Mouse (Mus musculus): Measurements from ENCODE around the gene Gpatch2.

Gene Gpatch2

DNA sequence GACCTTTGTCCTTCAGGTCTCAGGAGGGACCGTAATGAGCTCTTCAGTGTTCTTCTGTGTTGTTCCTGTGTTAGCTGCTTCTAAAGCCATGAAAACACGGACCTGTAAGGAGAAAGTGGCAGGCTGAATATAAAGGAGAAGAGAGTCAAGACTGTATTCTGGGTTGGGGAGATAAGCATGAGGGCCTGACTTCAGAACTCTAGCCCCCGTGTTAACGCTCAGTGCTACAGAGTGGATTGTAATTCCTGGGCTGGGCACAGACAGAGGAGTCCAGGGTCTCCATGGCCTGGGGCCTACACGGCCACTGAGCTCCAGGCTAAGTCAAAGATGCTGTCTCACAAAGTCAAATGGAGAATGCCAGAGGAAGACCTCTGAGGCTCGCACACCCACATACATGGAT lies 132.3 kb downstream of the Gpatch2 start:
- in situ Hi-C loops (cut with MboI; ENCODE audit: low pct_unique_long_range_greater_than_20kb in 1 of 2, low sequenced_read_pairs in 2 of 2, unreplicated experiment in 1 of 2): no loop called here

DNA sequence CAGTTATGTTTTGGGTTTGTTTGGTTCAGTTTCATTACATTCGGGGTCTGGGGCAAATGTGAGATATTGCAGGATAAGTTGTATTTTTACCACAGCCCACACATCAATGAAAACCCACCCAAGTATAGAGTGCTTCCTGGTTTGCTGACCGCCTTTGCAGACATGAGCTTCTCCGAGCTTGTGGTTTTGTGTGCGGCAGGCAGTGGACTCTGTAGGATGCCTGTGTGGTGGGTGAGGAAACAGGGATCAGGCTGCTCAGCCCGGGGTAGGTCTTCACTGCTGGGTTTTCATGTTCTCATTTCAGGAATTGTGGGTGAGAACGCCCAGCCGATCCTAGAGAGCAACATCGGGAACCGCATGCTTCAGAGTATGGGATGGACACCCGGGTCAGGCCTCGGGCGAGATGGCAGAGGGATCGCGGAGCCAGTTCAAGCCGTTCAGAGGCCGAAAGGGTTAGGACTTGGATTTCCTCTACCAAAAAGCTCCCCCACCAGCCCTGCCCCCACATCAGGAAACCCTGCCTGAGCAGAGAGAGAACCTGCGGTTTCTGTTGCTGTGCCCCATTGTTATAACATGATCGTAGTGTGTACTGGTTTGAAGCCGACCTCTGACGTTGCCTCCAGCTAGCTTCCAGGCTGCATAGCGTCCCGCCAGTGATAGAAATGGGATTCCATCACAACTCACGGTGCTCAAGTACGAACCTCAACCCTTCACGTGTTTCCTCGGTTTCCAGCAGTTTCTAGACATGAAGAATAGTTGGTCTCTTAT lies 132.9 kb downstream of the Gpatch2 start:
- in situ Hi-C loops (cut with MboI; ENCODE audit: low pct_unique_long_range_greater_than_20kb in 1 of 2, low sequenced_read_pairs in 2 of 2, unreplicated experiment in 1 of 2): no loop called here

DNA sequence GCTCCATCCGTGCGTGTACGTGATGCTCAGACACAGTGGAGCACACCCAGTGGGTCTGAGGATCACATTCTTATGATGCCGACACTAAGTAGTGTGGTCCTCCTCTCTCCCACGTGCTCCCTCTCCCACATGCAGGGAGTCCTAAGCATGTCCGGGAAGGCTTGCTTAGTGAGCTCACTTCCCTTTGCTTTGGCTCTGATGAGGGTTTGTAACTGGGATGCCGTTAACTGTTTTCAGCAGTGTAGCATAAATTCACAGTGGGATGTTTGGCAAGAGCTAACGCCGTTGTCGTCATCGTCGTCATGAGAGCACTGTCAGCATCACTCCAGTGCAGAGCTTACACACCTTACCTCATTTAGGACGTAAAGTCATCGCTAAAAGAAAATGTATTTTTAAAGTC lies 133.6 kb downstream of the Gpatch2 start:
- in situ Hi-C loops (cut with MboI; ENCODE audit: low pct_unique_long_range_greater_than_20kb in 1 of 2, low sequenced_read_pairs in 2 of 2, unreplicated experiment in 1 of 2): no loop called here

DNA sequence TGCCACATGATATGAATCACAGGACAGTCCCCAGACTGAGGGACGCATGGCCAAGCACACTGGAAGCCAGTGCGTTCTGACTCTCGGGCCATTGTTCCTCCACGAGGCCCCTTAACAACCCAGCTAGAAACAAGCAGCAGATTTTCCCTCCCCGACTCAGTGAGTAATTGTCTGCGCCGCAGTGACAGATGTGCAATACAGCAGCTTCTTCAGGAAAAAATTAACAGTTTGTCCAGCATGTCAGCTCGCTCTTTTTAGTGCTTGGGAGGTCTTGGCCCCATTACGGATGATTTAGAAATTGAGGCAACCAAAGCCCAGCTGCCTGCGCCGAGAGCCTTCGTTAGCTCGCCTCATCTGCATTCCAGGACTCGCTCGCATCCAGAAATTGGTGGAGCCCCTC lies 140.9 kb downstream of the Gpatch2 start:
- in situ Hi-C loops (cut with MboI; ENCODE audit: low pct_unique_long_range_greater_than_20kb in 1 of 2, low sequenced_read_pairs in 2 of 2, unreplicated experiment in 1 of 2): no loop called here

DNA sequence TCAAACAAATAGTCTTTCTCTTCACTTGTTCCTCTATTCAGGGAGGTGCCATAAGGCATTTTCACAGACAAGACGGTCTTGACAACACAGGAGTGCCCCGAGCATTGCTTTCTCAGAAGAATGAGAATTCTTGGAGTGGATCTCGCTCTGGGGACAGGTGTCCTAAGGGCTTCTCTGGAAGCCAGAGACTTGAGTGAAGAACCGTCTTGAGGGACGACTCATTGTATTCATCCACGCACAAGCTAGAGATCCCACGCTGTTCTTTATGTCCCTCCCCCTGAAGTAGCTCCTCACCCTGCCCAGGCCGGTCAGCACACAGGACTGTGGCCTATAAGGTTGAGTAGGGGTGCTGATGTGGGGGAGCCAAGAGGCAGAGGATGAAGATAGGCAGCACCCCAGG lies 141.6 kb downstream of the Gpatch2 start:
- in situ Hi-C loops (cut with MboI; ENCODE audit: low pct_unique_long_range_greater_than_20kb in 1 of 2, low sequenced_read_pairs in 2 of 2, unreplicated experiment in 1 of 2): no loop called here

DNA sequence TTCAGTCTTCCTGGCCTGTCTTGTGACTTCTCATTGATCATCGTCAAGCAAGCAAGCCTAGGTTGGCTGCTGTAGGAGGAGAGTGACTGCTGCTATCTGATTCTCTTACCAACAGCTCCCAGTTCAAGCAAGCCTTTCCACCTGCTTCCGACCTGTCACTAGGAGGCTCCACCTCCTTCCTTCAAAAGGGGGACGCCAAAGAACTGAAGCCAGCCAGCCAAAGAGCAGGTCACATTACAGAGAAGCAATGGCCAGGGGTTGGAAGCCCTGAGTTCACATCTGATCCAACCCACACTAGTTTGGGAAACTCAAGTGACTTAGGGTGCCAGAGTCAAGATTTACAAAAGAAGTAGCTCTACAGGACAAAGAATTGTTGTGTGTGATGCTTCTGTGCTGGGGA lies 144.9 kb downstream of the Gpatch2 start:
- in situ Hi-C loops (cut with MboI; ENCODE audit: low pct_unique_long_range_greater_than_20kb in 1 of 2, low sequenced_read_pairs in 2 of 2, unreplicated experiment in 1 of 2): no loop called here

DNA sequence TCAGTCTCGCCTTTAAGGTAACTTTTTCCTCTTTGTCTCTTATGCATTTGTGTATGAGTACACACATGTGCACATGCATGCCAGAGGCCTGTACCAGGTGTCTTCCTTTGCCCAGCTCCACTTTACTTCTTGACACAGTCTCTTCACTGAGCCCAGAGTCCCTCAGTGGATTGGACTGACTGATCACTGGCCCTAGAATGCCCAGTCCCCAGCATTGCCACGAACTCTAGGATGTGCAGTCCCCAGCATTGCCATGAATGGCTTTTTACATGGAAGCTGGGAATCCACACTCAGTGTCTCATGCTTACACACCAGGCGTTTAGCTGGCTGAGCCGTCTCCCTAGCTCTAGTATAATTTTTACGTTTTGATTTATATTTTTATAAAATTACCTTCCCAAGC lies 147.2 kb downstream of the Gpatch2 start:
- in situ Hi-C loops (cut with MboI; ENCODE audit: low pct_unique_long_range_greater_than_20kb in 1 of 2, low sequenced_read_pairs in 2 of 2, unreplicated experiment in 1 of 2): no loop called here

DNA sequence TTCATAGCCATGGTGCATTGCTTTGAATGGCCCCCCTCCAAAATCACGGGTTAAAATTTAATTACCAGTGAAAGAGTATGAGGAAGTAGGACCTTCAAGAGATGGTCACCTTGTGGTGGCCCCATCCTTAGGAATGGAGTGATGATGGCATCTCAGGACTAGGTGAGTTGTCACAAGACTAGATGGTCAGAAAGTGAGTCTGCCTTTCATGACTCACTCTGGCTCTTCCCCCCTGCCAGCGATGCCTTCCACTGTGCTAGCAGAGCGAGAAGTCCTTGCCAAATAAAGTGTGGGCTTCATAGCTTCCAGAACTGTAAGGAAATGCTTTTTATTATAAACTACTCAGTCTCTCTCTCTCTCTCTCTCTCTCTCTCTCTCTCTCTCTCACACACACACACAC lies 150.1 kb downstream of the Gpatch2 start:
- in situ Hi-C loops (cut with MboI; ENCODE audit: low pct_unique_long_range_greater_than_20kb in 1 of 2, low sequenced_read_pairs in 2 of 2, unreplicated experiment in 1 of 2): no loop called here

DNA sequence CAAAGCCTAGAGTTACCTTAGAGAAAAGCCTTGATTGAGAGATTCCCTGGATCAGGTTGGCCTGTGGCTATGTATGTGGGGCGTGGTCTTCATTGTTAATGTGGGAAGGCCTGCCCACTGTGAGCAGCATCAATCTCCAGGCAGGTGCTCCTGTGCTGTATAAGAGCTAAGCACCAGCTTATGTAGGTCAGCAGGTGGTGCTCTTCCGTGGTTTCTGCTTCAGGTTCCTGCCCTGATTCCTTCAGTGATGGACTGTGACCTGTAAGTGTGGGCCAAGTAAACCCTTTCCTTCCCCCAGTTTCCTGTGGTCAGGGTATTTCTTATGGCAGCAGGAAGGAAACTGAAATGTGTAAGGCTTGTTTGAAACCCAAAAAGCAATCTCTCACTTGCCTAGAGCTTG lies 151.5 kb downstream of the Gpatch2 start:
- in situ Hi-C loops (cut with MboI; ENCODE audit: low pct_unique_long_range_greater_than_20kb in 1 of 2, low sequenced_read_pairs in 2 of 2, unreplicated experiment in 1 of 2): no loop called here

DNA sequence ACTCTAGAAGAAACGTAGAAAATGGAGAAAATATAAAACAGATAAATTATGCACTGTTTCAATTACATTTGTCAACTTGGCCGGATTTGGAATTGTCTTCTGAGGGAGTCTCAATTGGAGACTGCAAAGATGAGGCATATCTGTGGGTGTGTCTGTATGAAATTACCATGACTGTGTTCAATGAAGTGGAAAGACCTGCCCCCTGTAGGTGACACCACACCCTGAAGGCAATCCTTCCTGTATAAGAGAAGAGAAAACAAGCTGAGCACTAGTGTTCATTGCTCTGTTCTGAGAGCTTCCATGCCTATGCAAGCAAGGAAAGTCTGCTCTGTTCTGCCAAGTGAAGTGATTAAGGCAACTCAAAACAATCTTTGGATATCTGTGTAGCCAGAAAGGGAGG lies 153.7 kb downstream of the Gpatch2 start:
- in situ Hi-C loops (cut with MboI; ENCODE audit: low pct_unique_long_range_greater_than_20kb in 1 of 2, low sequenced_read_pairs in 2 of 2, unreplicated experiment in 1 of 2): no loop called here

DNA sequence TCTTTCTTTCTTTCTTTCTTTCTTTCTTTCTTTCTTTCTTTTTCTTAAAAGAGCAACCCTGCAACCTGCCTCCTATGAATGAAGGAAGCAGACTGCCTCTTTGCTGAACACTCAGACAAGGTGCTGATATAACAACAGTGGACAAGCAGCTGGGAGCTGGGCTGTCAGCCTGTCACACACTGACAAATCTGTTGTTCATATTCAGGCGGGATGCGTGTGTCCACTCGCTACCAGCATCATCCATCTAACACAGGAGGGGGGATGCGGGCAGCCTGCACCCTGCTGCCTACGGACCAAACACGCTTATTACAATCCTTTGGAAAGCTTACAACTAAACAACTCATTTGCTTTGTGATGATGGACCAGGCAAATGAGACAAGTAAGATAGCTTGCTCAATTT lies 158.2 kb downstream of the Gpatch2 start:
- in situ Hi-C loops (cut with MboI; ENCODE audit: low pct_unique_long_range_greater_than_20kb in 1 of 2, low sequenced_read_pairs in 2 of 2, unreplicated experiment in 1 of 2): no loop called here

DNA sequence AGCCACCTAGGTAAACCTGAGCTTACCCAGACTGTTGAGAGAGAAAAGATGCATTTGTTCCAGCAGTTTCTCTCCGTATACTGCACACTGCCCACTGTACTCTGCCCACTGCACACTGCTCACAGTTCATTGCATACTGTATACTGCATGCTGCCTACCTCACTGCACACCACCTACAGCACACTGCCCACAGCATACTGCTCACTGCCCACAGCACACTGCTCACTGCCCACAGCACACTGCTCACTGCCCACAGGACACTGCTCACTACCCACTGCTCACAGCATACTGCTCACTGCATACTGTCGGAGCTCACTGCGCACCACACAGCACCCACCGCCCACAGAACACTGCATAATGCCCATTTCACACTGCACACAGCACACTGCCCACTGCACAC lies 159.1 kb downstream of the Gpatch2 start:
- in situ Hi-C loops (cut with MboI; ENCODE audit: low pct_unique_long_range_greater_than_20kb in 1 of 2, low sequenced_read_pairs in 2 of 2, unreplicated experiment in 1 of 2): no loop called here

DNA sequence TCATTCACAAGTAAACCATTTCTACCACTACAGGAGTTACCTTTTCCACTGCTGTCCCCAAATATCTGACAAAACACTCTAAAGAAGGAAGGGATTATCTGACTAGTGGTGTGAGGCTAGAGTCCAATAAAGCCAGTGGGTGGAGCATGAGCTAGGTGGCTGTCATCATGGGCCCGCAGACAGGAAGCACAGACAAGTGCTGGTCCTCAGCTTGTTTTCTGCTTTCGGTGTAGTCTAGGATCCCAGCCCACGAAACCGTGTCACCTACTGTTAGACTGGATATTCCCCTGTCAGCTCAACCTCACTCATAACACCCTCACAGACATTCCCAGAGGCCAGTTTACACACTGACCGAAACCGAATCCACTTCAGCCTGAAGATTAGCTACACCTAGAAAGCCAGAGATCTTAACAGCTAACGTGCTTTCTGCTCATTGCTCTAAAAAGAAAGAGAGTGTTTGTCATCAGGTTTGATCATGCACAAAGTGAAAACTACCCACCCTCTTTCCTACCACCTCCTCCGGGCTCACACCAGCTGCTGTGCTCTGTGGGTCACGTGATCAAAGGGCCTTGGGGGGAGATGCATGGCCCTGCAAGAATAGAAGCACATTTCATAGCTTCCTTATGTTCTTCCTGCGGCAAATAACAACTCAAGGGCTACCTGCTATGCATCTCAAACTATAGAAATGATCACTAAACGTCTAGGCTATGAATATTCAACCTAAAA lies 161.8 kb downstream of the Gpatch2 start:
- in situ Hi-C loops (cut with MboI; ENCODE audit: low pct_unique_long_range_greater_than_20kb in 1 of 2, low sequenced_read_pairs in 2 of 2, unreplicated experiment in 1 of 2): no loop called here

DNA sequence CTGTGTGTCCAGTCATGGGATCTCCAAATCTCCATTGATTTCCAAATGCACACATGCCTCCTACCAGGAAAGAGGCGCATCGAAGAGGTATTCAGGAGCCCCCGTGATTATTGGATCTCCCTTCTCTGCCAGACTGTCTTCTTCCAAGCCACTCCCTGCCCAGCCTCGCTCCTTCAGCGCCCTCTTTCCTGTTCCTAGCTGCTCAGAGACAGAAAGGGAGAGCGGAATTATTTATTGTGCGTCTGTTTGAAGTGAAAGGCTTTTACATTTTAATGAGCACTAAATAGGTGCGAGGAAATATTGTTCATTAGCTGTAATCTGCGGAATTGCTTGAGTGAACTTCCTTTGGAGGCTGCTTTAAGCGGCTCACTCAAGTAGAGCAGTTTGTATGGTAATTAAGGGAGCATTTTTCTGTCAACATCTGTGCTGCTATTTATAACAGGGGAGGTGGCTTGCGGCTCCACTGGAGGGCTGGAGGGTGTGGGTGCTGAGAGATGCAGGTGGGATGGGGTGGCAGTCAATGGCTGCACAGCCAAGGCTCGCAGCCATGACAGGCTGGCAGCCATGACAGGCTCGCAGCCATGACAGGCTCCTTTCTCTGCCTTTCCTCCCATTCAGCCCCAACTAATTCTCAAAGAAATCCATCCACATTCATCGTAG lies 162.7 kb downstream of the Gpatch2 start:
- in situ Hi-C loops (cut with MboI; ENCODE audit: low pct_unique_long_range_greater_than_20kb in 1 of 2, low sequenced_read_pairs in 2 of 2, unreplicated experiment in 1 of 2): no loop called here

DNA sequence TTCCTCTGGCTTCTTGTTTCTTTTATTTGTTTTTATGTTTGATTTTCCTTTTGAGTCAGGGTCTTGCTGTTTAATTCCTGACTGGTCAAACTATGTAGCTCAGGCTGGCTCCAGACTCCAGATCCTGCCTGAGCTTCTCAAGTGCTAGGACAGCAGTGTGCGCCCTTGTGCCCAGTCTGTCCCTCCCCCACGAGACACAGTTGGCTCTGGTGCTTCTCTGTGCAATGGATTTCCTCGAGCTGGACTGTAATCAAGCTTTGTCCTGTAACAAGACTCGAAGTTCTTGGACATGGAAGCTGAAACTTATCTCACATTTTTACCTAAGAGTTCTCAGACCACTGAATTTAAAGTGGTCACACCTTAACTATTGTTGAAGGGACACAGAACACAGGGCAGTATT lies 174.2 kb downstream of the Gpatch2 start:
- in situ Hi-C loops (cut with MboI; ENCODE audit: low pct_unique_long_range_greater_than_20kb in 1 of 2, low sequenced_read_pairs in 2 of 2, unreplicated experiment in 1 of 2): no loop called here

DNA sequence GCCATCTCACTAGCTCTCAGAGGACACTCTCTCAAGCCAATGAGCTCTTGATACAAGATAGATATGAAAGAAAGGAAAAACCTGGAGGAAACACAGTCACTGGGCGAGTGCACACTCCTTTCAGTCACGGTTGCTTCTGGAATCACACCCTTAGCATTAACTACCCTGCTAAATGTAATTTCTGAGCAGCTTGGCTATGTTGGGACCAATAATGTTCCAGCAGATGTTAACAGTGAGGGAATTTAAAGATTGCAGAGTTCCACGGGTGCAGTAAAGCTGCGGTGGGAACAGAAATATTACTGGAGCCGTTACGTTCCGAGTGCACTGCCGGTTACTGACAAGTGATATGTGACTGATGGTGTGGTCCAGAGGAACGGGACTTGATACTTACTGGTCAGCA lies 185.5 kb downstream of the Gpatch2 start:
- in situ Hi-C loops (cut with MboI; ENCODE audit: low pct_unique_long_range_greater_than_20kb in 1 of 2, low sequenced_read_pairs in 2 of 2, unreplicated experiment in 1 of 2): no loop called here

All from mouse embryonic stem cell (cell line).